Mouse (Mus musculus) CD4-positive, CD25-positive, alpha-beta regulatory T cell, adult 4 months (primary cell): ENCODE results near the gene Wnt11. TPM values are rescaled to one million over a fixed set of nuclear protein-coding genes. Genes with fewer than 3 reads are reported as not detected.

Source experiments
- ATAC-seq: one replicate; pipeline ENCODE4 v1.8.0; 2017
- polyA plus RNA-seq, 2 experiments: library from polyadenylated mRNA; unstranded; fragments of 100-300 nt; shearing (Covaris generic); gene quantifications; one replicate each; pipeline ENCODE4 v1.2.1; 2017

Wnt11 gene
- polyA plus RNA-seq, 2 experiments from 2014 or later = not detected

GRCm38 (mm10) chr7:98867794-98868150 lies 32.9 kb downstream of the Wnt11 start:
- ATAC-seq = no peak

DNA sequence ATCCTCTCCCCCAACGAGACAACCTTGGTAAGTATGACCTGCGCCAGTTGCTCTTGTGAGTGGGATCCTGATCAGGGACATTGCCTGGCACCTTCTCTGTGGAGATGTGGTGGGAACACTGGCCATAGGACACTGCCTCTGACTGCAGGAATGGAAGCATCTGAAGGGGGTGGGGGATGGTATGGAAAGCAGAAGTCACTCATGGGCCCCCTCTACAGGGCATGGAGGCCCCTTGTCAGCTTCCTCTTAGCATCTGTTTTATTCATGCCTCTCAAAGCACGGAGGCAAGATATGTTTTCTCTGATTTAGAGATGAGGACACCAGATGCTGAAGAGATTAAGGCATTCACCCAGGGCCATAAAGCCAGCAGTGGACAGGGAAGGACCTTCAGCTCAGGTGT lies 34.2 kb downstream of the Wnt11 start:
- ATAC-seq = no peak

- no peak for ATAC-seq
Observed at GRCm38 (mm10) chr7:98870791-98871190, 35.9 kb downstream of the Wnt11 start.

DNA sequence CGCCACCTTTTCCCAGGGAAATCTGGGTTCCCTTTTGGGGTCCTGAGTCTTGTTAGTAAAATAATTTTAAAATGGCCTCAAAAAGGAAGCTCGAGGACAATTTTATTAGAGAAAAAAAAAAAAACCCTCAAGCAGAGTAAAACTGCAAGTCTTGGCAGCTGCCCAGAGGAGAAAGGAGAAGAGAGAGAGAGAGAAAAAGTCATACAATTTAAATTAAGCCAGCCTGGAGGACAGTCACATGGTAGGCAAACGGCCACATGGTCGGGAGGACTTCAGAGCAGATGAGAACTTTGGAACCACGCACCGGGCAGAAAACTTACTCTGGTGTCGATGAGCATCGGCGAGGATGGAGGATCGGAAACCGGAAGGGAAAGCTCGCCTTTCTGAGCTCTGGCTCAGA lies 37.0 kb downstream of the Wnt11 start:
- no peak for ATAC-seq

GRCm38 (mm10) chr7:98873316-98873715 lies 38.4 kb downstream of the Wnt11 start:
- no peak for ATAC-seq

- no peak for ATAC-seq
Observed at GRCm38 (mm10) chr7:98874411-98874951, 39.6 kb downstream of the Wnt11 start.

- no peak for ATAC-seq
Observed at GRCm38 (mm10) chr7:98875390-98875990, 40.6 kb downstream of the Wnt11 start.

DNA sequence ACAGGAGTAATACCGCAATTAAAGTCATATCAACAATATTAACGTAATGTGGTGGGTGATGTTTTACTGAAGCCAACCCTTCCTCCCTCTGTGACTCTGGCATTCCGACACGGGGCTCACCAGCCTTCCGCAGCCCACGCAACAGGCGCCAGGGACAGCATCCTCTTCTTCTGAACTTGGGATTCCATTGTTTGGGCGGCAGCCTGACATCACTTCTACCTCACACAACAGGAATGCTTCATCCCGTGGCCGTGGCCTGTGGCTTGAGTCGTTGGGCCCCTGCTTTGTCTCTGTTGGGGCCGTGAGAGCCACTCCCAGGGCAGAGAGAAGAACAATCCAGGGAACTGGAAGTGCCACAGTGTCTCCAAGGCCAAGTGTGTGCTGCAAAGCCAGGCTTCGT lies 41.2 kb downstream of the Wnt11 start:
- ATAC-seq = no peak

- ATAC-seq = no peak
Observed at GRCm38 (mm10) chr7:98879176-98879575, 44.3 kb downstream of the Wnt11 start.

DNA sequence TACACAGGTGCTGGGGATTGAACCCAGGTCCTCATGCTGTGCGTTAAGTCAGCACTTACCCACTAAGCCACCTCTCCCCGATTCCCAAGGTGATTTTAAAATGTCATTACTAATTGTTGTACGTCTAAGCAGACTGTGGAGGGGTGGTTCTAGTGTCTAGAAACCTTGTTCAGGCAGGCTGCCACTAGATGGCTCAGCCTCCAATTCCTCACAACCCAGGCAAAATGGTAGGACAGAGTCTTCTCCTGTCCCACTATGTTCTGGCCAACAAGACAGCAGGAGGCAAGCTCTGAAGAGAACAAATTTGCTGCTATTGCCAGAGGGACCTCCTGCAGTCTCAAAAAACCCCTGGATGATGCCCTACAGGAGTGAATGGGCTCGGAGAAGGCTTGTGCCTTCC lies 47.0 kb downstream of the Wnt11 start:
- ATAC-seq = no peak

GRCm38 (mm10) chr7:98887811-98888261 lies 52.9 kb downstream of the Wnt11 start:
- ATAC-seq = no peak

- no peak for ATAC-seq
Observed at GRCm38 (mm10) chr7:98888810-98889209, 53.9 kb downstream of the Wnt11 start.

- ATAC-seq = no peak
Observed at GRCm38 (mm10) chr7:98889211-98889610, 54.3 kb downstream of the Wnt11 start.

DNA sequence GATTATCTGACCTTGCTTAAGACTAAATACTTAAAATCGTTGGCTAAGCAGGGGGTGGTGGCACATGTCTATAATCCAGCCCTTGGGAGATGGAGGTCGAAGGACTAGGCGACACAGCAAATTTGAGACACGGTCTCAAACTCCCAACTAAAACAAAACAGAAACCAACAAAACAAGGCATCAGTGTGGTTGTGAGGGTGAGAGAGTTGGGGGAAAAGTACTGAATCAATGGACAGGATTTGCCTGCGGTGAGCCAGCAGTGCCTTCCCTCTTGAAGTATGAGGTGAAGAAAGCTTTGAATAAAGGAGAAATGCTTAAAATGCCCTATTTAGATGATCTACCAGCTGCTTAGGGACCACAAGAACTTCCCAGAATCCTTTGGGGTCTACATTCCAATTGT lies 58.2 kb downstream of the Wnt11 start:
- no peak for ATAC-seq

DNA sequence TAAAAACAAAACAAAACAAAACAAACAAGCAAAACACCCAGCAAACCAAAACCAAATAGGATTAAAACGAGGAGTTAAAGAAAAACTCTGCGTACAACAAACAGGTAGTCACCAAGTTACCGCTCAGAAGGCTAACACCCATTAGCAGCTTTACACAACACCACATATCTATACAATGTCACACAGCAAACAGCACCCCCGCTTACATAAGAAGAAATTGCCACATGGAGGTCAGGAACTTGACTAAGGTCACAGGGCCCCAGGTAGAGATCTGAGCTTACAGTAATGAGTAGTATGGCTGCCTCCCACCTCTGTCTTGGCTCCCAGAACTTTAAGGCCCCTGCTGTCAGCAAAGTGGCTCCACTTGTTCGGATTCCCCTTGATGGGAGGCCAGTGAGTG lies 59.4 kb downstream of the Wnt11 start:
- no peak for ATAC-seq

- no peak for ATAC-seq
Observed at GRCm38 (mm10) chr7:98894768-98895167, 59.9 kb downstream of the Wnt11 start.

DNA sequence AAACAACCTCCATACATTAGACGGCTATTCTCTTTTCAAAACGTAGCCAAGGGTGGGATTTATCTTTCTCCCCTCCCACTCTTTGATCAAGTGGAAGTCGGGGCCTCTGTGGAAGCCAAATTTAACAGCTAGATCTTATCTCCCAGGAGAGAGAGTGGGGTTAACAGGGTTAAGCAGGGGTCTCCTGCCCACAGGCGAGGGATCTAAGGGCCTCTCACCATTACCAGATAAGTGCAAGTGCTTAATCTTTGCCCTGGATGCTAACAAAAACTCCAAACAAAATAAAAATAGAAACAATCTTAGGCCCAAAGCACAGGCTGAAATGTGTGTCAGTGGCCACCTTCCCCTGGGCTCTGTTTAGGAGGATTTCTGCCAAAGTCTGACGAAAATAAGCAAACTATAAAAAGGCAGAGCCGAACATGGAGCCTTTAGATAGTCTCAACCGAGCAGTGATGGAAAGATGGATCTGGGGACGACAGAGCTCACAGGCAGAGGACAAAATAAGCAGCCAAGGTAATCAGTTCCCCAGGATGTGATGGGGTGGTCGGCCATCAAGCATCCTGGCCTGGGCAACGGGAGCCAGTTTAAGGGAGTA lies 60.7 kb downstream of the Wnt11 start:
- no peak for ATAC-seq

DNA sequence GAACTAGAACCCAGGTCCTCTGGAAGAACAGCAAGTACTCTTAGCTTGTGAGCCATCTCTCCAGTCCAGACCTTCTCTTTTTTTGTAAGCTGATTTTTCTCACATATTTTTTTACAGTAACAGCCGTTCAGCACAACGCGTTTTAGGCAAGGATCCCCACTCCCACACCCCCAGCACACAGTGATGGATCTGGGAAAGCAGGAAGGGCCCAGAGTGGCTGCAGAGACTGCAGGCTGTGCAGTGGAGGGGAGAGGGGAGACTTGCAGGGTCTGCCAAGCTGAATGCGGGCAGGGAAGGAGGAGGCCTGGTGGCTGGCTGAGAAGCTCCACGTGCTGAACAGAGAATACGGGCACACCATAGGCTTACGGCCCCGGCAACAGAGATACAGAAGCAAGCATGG lies 62.4 kb downstream of the Wnt11 start:
- no peak for ATAC-seq

- ATAC-seq = no peak
Observed at GRCm38 (mm10) chr7:98899815-98900214, 64.9 kb downstream of the Wnt11 start.

- no peak for ATAC-seq
Observed at GRCm38 (mm10) chr7:98901120-98901519, 66.2 kb downstream of the Wnt11 start.

DNA sequence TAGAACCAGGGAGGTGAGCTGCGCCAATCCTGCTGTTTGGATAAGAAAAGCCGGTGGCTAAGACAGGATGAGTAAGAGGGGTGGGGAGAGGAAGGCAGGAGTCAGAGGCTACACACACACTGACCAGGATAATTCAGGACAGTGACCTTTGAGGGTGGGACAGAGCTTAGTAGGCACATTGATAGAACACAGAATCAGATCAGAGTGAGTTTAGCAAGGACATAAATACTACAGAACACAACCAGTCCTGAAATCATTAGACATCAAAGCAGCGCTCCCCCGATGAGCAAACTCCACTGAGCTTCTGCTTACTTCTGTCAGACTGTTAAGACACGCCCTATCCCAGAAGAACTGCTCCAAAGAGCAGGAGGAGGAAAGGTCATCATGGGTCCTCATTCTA lies 69.0 kb downstream of the Wnt11 start:
- ATAC-seq = no peak
